Mouse (Mus musculus) heart, adult 2 months (tissue): ENCODE measurements around the gene Dmrt1.

ENCODE experiments used
- CTCF ChIP-seq: fragments of 200-600 bp; IDR thresholded peaks from 2 replicates; pipeline ENCODE4 v1.8.1; 2022; ENCODE audit warnings: antibody characterized with exemption, mild to moderate bottlenecking, moderate library complexity
- EP300 ChIP-seq: fragments of 200-500 bp; IDR thresholded peaks from 2 replicates; pipeline ENCODE4 v1.6.1; 2011; ENCODE audit warnings: low read depth, low read length, control low read depth; ENCODE audit not compliant: insufficient read depth
- POLR2A ChIP-seq: fragments of 200-500 bp; IDR thresholded peaks from 2 replicates; pipeline ENCODE4 v1.6.1; 2011; ENCODE audit warnings: mild to moderate bottlenecking, low read depth, low read length, control low read depth; ENCODE audit not compliant: insufficient read depth

DNA sequence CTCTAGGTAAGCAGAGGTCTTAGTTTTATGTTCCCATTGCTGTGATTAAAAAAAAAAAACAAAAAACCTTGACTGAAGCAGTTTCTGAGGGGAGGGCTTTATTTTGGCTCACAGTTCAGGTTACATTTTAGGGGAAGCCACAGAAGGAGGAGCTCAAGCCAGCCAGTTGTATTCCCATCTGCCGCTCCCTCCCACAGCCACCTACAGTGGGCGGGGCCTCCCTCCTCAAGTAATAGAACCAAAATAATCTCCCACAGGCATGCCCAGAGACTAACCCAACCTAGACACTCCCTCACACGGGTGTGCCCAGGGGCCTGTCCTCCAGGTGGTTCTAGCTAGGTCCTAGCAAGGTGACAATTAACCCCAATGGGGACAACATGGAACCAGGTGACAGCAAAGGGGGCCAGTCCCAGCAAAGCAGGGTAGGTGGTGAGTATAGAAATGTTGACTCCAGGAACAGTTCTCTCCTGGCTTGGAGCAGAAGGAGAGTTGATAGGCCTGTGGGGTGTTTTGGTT lies 92.4 kb downstream of the Dmrt1 start:
- TF ChIP-seq POLR2A (no peak), CTCF (no peak), EP300 (no peak)
